Mouse (Mus musculus): ENCODE measurements around the gene Kidins220.

Gene Kidins220

GRCm38 (mm10) chr12:24963393-24964022 lies 11.2 kb upstream of the Kidins220 start:
- DNase-seq (ENCODE audit: low spot score) = no peak

GRCm38 (mm10) chr12:24965406-24965805 lies 9.3 kb upstream of the Kidins220 start:
- DNase-seq (ENCODE audit: low spot score) = no peak

DNA sequence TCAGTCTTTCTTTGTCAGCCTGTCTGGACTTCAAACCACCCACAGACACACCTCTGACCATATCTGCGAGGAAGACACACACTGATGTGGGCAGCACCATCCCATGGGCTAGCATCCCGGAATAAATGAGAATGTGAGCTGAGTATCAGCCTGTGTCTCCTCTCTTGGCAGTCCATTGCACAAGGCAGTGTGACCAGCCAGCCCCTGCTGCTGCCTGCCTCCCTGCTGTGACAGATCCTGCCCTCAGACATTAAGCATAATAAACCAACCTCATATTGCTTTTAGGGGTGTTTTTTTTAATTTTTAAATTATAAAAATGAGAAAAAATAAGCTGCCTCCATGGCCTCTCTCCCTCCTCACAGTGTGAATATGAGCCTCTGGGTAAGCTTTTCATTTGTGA lies 8.7 kb upstream of the Kidins220 start:
- DNase-seq (ENCODE audit: low spot score) = no peak

- no peak for DNase-seq (ENCODE audit: low spot score)
These were observed 3.1 kb upstream of the Kidins220 start for GRCm38 (mm10) chr12:24971490-24972200.

DNA sequence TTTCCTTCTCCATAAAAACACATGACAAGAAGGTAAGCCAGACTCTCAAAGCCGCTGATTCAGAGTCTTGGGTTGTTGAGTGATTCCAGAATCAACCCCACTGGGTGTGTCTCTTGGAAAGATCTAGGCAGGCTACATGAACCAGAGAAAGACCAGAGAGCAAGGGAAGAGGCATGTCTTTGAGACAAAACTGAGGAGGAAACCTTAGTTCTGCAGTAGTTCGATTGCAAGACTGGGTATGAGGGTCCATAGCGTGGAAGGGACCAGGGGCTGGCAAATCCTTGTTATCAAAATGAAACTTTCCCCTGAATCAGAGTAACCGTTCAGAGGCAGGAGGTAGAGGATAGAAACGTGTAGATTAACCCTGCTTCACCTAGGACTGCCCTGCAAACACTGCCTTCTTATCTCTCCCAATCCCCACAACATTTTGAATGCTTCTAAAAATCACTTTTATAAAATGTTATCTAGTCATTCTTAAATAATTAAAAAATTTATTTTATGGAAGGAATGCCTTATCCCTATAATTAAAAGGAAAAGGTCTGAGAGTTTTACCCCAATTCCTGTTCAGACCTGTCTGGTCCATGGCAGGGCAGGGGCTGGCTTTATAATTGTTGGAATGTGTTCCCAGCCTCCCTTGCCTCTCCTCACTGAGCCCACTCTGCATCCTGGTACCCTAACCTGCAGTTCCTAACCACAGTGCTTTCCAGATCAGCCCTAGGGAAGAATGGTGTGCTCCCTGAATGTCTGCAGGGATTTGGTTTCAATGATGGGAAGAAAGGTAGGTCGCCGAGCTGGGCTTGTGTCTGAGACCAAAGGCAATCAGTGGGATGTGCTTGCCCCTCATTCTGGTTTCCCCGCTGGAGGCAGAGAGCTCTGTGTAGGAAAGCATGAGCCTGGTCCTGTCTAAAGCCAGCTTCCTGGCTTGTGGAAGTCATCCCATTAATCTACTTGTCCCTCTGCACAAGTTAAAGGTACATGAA lies 2.1 kb upstream of the Kidins220 start:
- no peak for DNase-seq (ENCODE audit: low spot score)

GRCm38 (mm10) chr12:24973586-24973985 lies 1.1 kb upstream of the Kidins220 start:
- no peak for DNase-seq (ENCODE audit: low spot score)

GRCm38 (mm10) chr12:24975115-24975733 lies 499 bp downstream of the Kidins220 start:
- DNase-seq (ENCODE audit: low spot score) = peak; percentile 93

DNA sequence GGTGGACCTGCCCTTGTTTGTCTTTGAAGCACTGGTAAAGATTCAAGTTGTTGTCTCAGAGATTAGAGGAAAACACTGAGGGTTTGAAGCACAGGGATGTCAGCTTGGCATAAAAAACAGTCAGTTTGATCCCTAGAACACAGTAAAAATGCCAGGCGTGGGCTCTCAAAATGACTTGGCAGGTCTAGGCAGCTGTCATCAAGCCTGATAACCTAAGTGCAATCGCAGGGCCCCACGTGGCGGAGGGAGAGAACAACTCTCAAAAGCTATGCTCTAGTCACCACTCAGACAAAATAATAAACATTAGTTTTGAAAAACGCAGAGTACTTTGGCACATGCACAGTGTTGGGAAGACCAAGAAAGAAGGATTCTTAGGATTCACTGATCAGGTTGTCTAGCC lies 10.5 kb downstream of the Kidins220 start:
- no peak for DNase-seq (ENCODE audit: low spot score)

- no peak for DNase-seq (ENCODE audit: low spot score)
These were observed 20.6 kb downstream of the Kidins220 start for GRCm38 (mm10) chr12:24995350-24995749.

- DNase-seq (ENCODE audit: low spot score) = no peak
These were observed 30.6 kb downstream of the Kidins220 start for GRCm38 (mm10) chr12:25005350-25005749.

- DNase-seq (ENCODE audit: low spot score) = no peak
These were observed 35.2 kb downstream of the Kidins220 start for GRCm38 (mm10) chr12:25009957-25010356.

DNA sequence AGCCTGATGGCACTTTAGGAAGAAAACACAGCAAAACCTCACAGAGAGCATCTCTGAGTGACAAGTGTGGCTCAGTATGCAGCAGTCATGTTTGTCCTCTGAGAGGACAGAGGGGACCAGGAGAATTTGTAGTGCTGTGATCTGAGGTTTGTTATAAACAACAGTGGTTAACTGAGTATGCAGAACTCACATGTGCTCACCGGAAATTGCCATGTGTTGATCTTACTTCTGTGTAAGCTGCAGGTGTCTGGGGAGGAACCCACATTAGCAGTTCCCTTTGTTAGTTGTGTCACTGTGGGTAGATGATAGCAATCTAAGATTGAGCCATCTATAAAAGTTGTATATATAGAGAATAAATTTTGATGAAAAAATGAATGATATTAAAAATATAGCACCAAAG lies 35.7 kb downstream of the Kidins220 start:
- DNase-seq (ENCODE audit: low spot score) = no peak

DNA sequence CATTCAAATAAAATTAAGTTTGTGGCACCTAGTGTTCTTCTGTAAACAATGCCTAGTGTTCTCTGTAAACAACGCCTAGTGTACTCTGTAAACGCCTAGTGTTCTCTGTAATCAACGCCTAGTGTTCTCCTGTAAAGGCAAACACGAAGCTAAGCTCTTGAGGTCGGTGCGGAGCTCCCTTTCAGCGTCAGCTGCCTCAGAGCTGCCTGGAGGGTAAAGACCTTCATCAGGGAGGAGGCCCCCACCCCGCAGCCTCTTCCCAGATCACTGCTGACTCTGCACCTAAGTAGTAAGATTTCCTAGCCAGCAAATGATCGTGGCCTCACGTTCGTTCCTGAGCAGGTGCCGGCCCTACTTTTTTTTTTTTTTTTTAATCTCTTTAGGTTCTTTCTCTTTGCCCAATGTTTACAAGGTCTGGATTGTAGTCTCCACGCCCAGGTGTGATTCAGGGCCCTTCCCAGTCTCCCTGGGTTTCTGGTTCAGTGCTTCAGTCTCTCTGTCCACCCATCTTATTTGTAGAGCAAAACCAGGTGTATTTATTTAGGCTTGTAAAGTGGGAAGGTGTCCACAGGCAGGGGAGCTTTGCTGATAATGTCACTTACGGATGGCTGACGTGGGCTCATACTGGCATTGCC lies 37.1 kb downstream of the Kidins220 start:
- no peak for DNase-seq (ENCODE audit: low spot score)

GRCm38 (mm10) chr12:25012555-25013540 lies 38.1 kb downstream of the Kidins220 start:
- no peak for DNase-seq (ENCODE audit: low spot score)

DNA sequence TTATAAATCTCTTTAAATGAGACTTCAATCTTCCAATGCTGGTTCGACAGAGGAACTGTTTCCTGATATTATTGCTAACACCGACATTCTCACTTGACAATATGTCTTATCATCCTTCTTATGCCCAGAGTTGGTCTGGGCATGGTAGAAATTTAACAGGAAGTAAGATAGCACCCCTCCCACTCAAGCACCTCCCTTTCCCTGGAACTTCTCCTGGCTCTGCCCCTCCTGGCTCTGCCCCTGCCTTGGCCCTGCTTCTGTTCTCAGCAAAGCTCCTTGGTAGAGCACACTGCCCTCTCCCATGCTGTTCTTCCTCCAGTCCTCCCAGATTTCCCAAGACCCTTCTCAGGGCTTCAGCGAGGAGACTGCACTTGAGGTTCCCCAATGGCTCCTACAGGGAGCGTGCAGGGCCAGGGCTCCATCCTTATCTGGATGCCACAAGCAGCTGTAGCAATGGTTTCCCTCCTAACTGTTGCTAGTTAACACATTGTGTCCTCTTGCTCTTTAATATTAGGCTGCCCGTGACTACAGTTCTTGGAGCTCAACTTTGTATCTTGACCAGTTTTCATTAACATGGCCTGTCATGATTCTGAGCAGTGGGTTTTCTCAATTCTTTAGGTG lies 39.7 kb downstream of the Kidins220 start:
- DNase-seq (ENCODE audit: low spot score) = no peak

DNA sequence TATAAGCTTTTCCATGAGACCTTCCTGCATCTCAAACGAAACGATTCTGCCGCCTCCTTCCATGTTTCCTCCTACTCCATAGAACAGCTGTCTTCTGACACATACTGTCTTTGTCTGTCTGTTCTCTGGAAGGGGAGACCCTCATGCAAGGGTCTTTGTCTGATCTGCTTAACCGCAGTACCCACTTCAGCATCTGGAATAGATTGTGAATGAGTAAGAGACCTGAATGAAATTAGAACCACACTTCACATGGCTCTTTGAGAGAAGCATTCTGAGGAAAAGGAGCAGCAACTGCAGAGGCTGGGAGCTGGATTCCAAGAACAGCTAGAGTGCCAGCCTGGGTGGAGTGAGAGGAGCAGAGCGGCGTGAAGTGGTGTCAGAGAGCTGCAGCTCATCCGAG lies 40.2 kb downstream of the Kidins220 start:
- DNase-seq (ENCODE audit: low spot score) = no peak

- no peak for DNase-seq (ENCODE audit: low spot score)
These were observed 42.3 kb downstream of the Kidins220 start for GRCm38 (mm10) chr12:25016995-25017394.

DNA sequence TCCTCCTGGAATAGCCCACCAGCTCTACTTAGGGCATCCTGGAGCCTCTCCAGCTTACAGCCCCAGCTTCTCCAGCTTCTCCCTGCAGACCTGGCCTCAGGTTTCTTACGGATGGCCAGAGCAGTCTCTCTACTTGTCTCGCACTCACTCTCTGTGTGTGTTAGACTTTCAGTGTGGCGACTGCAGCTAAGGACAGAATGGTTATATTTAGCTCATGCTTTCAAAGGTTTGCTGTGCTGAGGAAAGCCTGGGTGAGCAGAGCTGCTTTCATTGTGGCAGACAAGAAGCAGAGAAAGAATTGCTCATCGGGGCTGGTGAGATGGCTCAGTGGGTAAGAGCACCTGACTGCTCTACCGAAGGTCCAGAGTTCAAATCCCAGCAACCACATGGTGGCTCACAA lies 46.3 kb downstream of the Kidins220 start:
- DNase-seq (ENCODE audit: low spot score) = no peak

- DNase-seq (ENCODE audit: low spot score) = peak; percentile 24
These were observed 50.3 kb downstream of the Kidins220 start for GRCm38 (mm10) chr12:25024862-25025545.

Measured in retina, embryonic 14.5 days (tissue).